Mouse (Mus musculus) hematopoietic multipotent progenitor cell, adult 10-12 weeks (in vitro differentiated cells): ENCODE results near the gene Rad51b. TPM values are rescaled to one million over a fixed set of nuclear protein-coding genes. Genes with fewer than 3 reads are reported as not detected.

Source experiments
- polyA plus RNA-seq: library from polyadenylated mRNA; stranded (reverse); fragments of >175 nt; gene quantifications from 2 replicates; pipeline ENCODE4 v1.2.3, GENCODE M21; 2012; ENCODE audit warnings: low replicate concordance

The Rad51b gene
- 0.08 and 0.10 TPM in 2 replicates for polyA plus RNA-seq

DNA sequence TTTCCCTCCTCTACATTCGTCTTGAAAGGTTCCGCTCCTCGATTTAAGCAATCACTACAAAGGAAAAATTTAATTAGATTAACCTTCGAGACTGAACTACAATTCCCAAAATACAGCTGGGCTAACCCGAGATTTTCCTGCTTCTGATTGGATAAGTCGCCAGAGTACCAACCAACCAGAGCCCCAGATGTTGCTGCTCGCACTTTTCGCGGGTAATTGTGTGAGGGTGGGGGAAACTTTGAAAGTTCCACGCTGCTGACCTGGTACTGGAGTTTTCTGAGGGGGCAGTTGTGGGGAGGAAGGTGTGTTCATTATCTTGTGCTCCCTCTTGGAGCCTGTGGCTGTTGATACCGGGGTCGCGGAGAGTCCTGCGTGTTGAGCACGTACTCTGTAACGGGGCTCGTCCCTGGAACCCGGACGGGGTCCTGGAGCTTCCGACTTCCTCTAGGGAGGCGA lies at the start of gene Rad51b:
TSS of gene Rad51b (plus strand) at position 162 of the 456 bp plus-strand sequence.

DNA sequence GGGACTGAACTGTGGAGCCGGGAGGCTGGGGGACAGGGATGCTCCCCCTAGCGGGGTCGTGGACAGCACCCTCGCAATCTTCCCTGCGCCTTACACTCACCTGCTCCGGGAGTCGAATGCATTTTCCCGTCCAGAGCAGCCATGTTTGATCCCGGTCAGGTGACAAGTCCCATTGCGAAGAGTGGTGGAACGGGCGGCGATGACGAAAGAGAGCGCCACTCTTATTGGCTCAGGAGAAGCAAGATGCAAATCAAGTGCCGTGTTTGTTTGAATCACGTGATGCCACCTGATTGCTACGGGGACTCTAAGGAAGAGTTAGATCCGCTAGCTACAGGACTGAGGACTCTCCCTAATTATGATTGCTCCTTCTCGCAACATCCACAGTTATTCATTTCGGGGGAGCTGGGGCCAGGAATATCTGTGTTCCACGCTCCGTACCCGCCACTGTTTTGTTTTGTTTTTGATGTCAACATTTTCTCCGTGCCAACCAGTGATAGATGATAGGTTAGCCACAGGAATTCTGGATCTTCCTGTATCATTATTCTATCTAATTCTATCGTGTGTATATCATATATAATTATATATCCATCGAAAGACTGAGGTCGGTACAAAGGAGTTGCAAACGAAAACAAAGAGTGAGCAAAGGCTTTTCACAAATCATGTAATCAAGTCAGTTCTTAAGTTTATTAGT lies 811 bp upstream of the Rad51b start, which contains the start of gene Zfyve26:
TSS of gene Zfyve26 (minus strand) at position 179 of the 691 bp plus-strand sequence.

Other genes with a start within 250 kb of the Rad51b start
- 6.6 and 11.3 TPM in 2 replicates for gene Pigh, start 207.6 kb upstream of the Rad51b start, polyA plus RNA-seq
- 0.93 and 1.2 TPM in 2 replicates for gene Arg2, start 166.5 kb upstream of the Rad51b start, polyA plus RNA-seq
- gene Vti1b, start 124.6 kb upstream of the Rad51b start, polyA plus RNA-seq, result 49.4 and 75.2 TPM in 2 replicates
- gene Rdh11, start 105.0 kb upstream of the Rad51b start, polyA plus RNA-seq, result 0.80 and 1.4 TPM in 2 replicates
- 1.4 and 3.5 TPM in 2 replicates for gene Rdh12, start 88.4 kb upstream of the Rad51b start, polyA plus RNA-seq
- 6.4 and 14.6 TPM in 2 replicates for gene Zfyve26, start 978 bp upstream of the Rad51b start, polyA plus RNA-seq